Mouse (Mus musculus): ENCODE results near the gene Coq9. TPM values are rescaled to one million over a fixed set of nuclear protein-coding genes. Genes with fewer than 3 reads are reported as not detected.
"Not testable (repeated sequence)": the region's sequence is repeated elsewhere in the genome, so short reads cannot be mapped to it uniquely, and the experiment has no call there.

Gene Coq9
- polyA plus RNA-seq, 1 experiment from 2014 or later: 52.2 TPM

- WGBS: 91% methylated on average over 6 of the region's 6 CpGs
- H3K4me3 ChIP-seq: no peak overlapping the region
- H3K9me3 ChIP-seq: peaks cover 6% of the 10 kb centered on the region; the same call in 1 of the 2 replicates
- no peaks in the 10 kb centered on the region for H3K27me3 ChIP-seq (ENCODE audit: insufficient read depth, poor library complexity, severe bottlenecking)
- DNase-seq (ENCODE audit: low spot score): no peak
- no peak overlapping the region for H3K27ac ChIP-seq
- H3K36me3 ChIP-seq: peaks cover 92% of the 10 kb centered on the region
- H3K4me1 ChIP-seq (replicated peaks): no peaks in the 10 kb centered on the region
These were observed 9.8 kb upstream of the Coq9 start for GRCm38 (mm10) chr8:94828284-94828683.

GRCm38 (mm10) chr8:94833901-94834405 lies 4.2 kb upstream of the Coq9 start:
- not testable (repeated sequence) for H3K27ac ChIP-seq; H3K4me3 ChIP-seq; H3K9me3 ChIP-seq; DNase-seq (ENCODE audit: low spot score); H3K27me3 ChIP-seq (ENCODE audit: insufficient read depth, poor library complexity, severe bottlenecking)
- 85% methylated on average over 7 of the region's 7 CpGs for WGBS
- H3K36me3 ChIP-seq: peaks cover 38% of the 10 kb centered on the region
- peaks cover 21% of the 10 kb centered on the region for H3K4me1 ChIP-seq (replicated peaks)

DNA sequence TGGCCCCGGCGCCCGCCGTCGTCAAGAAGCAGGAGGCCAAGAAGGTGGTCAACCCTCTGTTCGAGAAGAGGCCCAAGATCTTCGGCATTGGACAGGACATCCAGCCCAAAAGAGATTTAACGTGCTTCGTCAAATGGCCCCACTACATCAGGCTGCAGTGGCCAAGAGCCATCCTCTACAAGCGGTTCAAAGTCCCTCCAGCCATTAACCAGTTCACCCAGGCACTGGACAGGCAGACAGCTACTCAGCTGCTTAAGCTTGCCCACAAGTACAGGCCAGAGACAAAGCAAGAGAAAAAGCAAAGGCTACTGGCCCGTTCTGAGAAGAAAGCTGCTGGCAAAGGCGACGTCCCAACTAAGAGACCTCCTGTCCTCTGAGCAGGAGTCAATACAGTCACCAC lies 2.4 kb upstream of the Coq9 start:
- Histone ChIP-seq H3K4me1 (replicated peaks) (peaks cover 25% of the 10 kb centered on the region), H3K36me3 (peaks cover 20% of the 10 kb centered on the region)
- H3K27ac ChIP-seq; H3K27me3 ChIP-seq (ENCODE audit: insufficient read depth, poor library complexity, severe bottlenecking); H3K9me3 ChIP-seq; H3K4me3 ChIP-seq; DNase-seq (ENCODE audit: low spot score): not testable (repeated sequence)
- 96% methylated on average over 13 of the region's 13 CpGs for WGBS

DNA sequence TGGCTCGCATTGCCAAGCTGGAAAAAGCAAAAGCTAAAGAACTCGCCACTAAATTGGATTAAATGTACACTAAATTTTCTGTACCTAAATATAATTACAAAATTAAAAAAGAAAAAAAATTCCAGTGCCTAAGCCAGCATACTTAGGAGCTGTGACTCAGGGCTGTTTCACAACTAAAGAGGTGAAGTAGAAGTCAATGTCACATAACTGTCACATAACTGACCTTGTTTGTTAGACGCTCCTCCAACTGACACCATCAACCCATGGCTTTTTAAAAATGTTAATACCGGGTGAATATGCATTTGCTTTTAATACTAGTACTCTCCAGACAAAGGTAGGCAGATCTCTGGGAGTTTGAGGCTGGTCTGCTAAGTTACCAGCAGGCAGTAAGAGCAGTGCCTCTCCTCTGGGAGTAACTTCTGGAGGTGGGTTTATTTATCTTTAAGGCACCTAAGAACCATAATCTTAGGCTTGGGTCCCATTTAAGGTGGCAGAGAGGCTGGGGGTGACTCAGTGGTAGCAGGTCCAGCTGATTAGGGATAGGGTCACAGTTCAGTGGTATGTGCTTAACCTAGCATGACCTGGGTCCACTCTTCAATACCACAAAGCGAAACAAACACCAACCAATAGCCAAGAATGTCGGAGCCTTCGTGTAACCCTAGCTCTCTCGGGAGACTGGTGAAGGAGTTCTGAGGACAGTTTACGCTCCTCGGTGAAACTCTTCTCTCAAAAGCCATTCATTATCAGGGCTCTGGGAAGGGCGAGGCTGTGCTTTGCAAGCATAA lies 1.5 kb upstream of the Coq9 start:
- no peak for DNase-seq (ENCODE audit: low spot score)
- H3K4me3 ChIP-seq: peak overlapping the region; percentile 93
- H3K27me3 ChIP-seq (ENCODE audit: insufficient read depth, poor library complexity, severe bottlenecking): no peaks in the 10 kb centered on the region
- no peaks in the 10 kb centered on the region for H3K9me3 ChIP-seq
- peaks cover 25% of the 10 kb centered on the region for H3K4me1 ChIP-seq (replicated peaks)
- WGBS: 72% methylated on average over 11 of the region's 11 CpGs
- H3K36me3 ChIP-seq: peaks cover 11% of the 10 kb centered on the region
- H3K27ac ChIP-seq: no peak overlapping the region

DNA sequence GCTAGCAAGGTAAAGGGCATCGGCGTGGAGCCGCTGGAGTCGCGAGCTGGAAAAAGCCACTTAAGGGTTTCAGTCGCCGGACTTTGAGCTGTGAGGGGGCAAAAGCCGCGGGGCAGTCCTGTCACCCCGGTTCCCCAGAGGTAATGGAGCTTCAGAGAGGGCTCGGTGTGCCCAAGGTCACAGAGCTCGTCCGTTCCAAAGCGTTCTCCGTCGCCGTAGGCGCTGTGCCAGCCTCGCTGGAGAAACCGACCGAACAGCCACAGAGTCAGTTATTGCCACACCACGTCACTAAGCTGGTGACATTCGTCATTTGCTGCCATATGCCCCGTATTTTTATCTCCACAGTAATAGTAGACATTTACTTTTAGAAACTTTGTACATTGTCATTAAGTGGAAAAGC lies 479 bp downstream of the Coq9 start:
- Histone ChIP-seq H3K27me3 (ENCODE audit: insufficient read depth, poor library complexity, severe bottlenecking) (no peaks in the 10 kb centered on the region), H3K27ac (peak overlapping the region; percentile 92), H3K4me3 (peak overlapping the region; percentile 93), H3K36me3 (no peaks in the 10 kb centered on the region), H3K9me3 (no peaks in the 10 kb centered on the region), H3K4me1 (replicated peaks) (peaks cover 25% of the 10 kb centered on the region)
- no peak for DNase-seq (ENCODE audit: low spot score)
- under 1% methylated on average over 24 of the region's 24 CpGs for WGBS

DNA sequence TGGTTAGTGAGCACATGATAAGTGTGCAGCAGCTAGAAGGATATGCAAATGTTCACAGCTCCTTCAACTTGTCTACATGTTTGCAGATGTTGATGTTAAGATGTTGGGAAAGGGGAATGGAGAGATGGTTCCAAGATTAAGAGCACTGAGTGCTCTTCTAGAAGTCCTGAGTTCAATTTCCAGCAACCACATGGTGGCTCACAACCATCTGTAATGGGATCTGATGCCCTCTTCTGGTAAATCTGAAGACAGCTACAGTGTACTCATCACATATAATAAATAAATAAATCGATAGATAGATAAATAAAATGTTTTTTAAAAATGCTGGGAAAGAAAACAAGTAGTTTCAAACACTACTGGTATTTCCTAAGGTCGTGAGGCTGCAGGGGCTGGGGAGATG lies 3.1 kb downstream of the Coq9 start:
- Histone ChIP-seq H3K4me3 (no peak overlapping the region), H3K36me3 (peaks cover 21% of the 10 kb centered on the region), H3K4me1 (replicated peaks) (peaks cover 25% of the 10 kb centered on the region), H3K9me3 (no peaks in the 10 kb centered on the region), H3K27me3 (ENCODE audit: insufficient read depth, poor library complexity, severe bottlenecking) (no peaks in the 10 kb centered on the region), H3K27ac (no peak overlapping the region)
- WGBS: 58% methylated on average over 2 of the region's 2 CpGs
- DNase-seq (ENCODE audit: low spot score): no peak

GRCm38 (mm10) chr8:94850049-94850448 lies 11.9 kb downstream of the Coq9 start:
- H3K9me3 ChIP-seq: no peaks in the 10 kb centered on the region
- no peak for DNase-seq (ENCODE audit: low spot score)
- no peaks in the 10 kb centered on the region for H3K4me1 ChIP-seq (replicated peaks)
- 92% methylated on average over 5 of the region's 5 CpGs for WGBS
- no peaks in the 10 kb centered on the region for H3K27me3 ChIP-seq (ENCODE audit: insufficient read depth, poor library complexity, severe bottlenecking)
- H3K27ac ChIP-seq: no peak overlapping the region
- no peak overlapping the region for H3K4me3 ChIP-seq
- H3K36me3 ChIP-seq: peaks cover 81% of the 10 kb centered on the region

DNA sequence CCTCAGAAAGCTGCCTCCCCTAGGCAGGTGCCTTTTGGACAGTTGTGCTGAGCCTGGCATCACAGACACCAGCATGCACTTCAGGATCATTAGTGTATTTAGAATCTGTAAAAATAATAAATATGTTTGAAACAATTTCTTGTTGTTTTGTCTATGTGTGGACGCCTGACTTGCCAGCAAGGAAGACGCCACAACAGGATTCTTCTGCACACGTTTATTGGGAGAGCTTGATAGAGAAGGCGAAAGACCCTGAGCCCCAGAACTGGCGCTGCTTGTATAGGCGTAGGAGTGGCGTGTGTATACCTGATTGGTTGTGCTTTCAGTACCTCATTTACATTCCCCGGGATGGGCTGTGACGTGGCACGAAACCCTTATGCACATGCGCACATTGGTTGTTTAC lies 16.6 kb downstream of the Coq9 start:
- H3K27me3 ChIP-seq (ENCODE audit: insufficient read depth, poor library complexity, severe bottlenecking); DNase-seq (ENCODE audit: low spot score); H3K9me3 ChIP-seq; H3K4me3 ChIP-seq; H3K27ac ChIP-seq: not testable (repeated sequence)
- WGBS: 89% methylated on average over 11 of the region's 11 CpGs
- Histone ChIP-seq H3K36me3 (peaks cover 52% of the 10 kb centered on the region), H3K4me1 (replicated peaks) (peaks cover 17% of the 10 kb centered on the region)

- no peaks in the 10 kb centered on the region for H3K9me3 ChIP-seq
- H3K36me3 ChIP-seq: peaks cover 50% of the 10 kb centered on the region
- H3K4me3 ChIP-seq: peak overlapping the region; percentile 99
- H3K27me3 ChIP-seq (ENCODE audit: insufficient read depth, poor library complexity, severe bottlenecking): no peaks in the 10 kb centered on the region
- H3K4me1 ChIP-seq (replicated peaks): peaks cover 17% of the 10 kb centered on the region
- no peak overlapping the region for H3K27ac ChIP-seq
- WGBS: 32% methylated on average over 5 of the region's 5 CpGs
- DNase-seq (ENCODE audit: low spot score): no peak
These were observed 18.9 kb downstream of the Coq9 start for GRCm38 (mm10) chr8:94857011-94857345.

DNA sequence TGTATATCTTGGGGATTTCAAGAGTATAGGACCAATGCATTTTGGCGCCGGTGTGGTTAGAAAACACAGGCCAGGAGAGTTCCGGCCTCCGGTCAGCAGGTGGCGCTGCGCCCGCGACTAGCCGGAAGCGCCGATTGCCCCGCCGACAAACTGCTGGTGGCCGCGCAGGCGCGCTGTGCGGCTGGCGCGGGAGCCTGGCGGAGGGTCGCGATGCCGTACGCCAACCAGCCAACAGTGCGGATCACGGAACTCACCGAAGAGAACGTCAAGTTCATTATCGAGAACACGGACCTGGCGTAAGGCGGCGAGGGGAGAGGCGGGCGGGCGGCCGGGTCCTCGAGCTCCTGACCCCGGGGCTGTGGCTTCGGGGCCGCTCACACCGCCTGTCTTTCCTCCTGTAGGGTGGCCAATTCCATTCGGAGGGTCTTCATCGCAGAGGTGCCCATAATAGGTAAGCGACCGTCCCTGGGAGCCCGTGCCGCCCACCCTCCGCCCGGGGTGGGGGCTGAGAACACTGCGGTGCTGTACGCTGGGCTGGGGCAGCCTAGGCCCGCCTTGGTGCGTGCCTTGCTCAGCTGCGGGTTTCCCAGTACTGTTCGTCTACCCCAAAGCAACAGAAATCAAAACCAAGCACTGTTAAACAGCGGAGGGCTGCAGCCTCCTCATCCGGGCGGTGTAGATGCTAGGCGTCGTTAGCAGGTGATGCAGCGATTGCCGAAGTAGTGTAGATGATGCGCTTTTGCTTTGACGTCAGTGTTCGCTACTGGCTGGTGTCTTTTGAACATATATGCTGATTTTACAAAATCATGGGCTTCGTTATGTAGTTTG lies 19.4 kb downstream of the Coq9 start, which contains the start of gene Polr2c:
Polr2c (plus strand) TSS at position 105 of the 828 bp plus-strand sequence.
- H3K27ac ChIP-seq: peak within 1 kb of the TSS; percentile 89

GRCm38 (mm10) chr8:94861352-94861910 lies 23.3 kb downstream of the Coq9 start:
- Histone ChIP-seq H3K4me3 (no peak overlapping the region), H3K36me3 (peaks cover 68% of the 10 kb centered on the region), H3K9me3 (no peaks in the 10 kb centered on the region), H3K27ac (no peak overlapping the region), H3K4me1 (replicated peaks) (peaks cover 17% of the 10 kb centered on the region), H3K27me3 (ENCODE audit: insufficient read depth, poor library complexity, severe bottlenecking) (no peaks in the 10 kb centered on the region)
- 80% methylated on average over 8 of the region's 8 CpGs for WGBS
- peak; percentile 65 for DNase-seq (ENCODE audit: low spot score)

More for the DNA sequence above, 19.4 kb downstream of the Coq9 start, which contains the start of gene Polr2c:
- H3K4me3 ChIP-seq: peak within 1 kb of the TSS; percentile 99
- H3K4me1 ChIP-seq (replicated peaks): peaks cover 17% of the 10 kb centered on the region
- DNase-seq (ENCODE audit: low spot score): peak; percentile 92
- no peaks in the 10 kb centered on the region for H3K9me3 ChIP-seq
- H3K27me3 ChIP-seq (ENCODE audit: insufficient read depth, poor library complexity, severe bottlenecking): no peaks in the 10 kb centered on the region
- 1% methylated on average over 68 of the region's 68 CpGs for WGBS
- H3K36me3 ChIP-seq: peaks cover 51% of the 10 kb centered on the region

DNA sequence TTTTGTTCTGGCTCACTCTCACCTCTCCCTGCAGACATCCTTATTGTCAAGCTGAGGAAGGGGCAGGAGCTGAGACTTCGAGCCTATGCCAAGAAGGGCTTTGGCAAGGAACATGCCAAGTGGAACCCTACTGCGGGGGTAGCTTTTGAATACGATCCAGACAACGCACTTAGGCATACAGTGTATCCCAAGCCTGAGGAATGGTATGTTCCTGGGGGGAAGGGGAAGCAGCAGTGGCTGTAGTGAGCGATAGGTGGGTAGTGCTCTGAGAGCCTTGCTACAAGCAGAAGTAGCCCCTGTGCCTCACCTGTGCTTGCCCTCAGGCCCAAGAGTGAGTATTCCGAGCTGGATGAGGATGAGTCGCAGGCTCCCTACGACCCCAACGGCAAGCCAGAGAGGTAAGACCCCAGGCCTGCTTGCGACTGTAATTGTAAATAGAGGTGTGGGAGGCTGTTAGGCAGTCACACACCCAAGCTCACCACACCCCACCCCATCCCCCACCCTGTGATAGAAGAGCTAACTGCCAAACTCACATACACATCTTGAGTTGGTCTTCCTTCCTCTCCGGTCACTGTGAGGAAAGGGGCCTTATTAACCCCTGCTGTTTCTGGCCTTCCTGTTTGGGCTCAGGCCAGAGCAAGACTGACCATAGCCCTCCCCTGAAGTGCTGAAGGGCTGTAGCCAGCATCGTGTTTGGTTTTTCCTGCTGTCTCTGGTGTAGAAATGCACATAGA lies 24.5 kb downstream of the Coq9 start:
- H3K4me1 ChIP-seq (replicated peaks): peaks cover 17% of the 10 kb centered on the region
- no peaks in the 10 kb centered on the region for H3K9me3 ChIP-seq
- no peak overlapping the region for H3K27ac ChIP-seq
- no peak for DNase-seq (ENCODE audit: low spot score)
- peaks cover 80% of the 10 kb centered on the region for H3K36me3 ChIP-seq
- H3K4me3 ChIP-seq: no peak overlapping the region
- 94% methylated on average over 12 of the region's 12 CpGs for WGBS
- H3K27me3 ChIP-seq (ENCODE audit: insufficient read depth, poor library complexity, severe bottlenecking): no peaks in the 10 kb centered on the region
